Mouse (Mus musculus) heart, postnatal 4 days (tissue): ENCODE measurements at regions not wholly inside any gene's neighbourhood (a gene's known extent, or its start where the extent isn't known, plus 50 kb on each side); places are given as distances from the start of the nearest gene placed in this dataset.

Source experiments
- DNase-seq: peaks from one replicate; pipeline ENCODE4 v3.0.0; 2021

- DNase-seq: no peak
Measured at GRCm38 (mm10) chr4:69971721-69972120, 438.5 kb downstream of the Cdk5rap2 start.

GRCm38 (mm10) chr4:69968424-69968823, 441.8 kb downstream of the Cdk5rap2 start:
- DNase-seq: no peak
